8 mouse cellular contexts compared by ENCODE assay signal in the genomic region with DNA sequence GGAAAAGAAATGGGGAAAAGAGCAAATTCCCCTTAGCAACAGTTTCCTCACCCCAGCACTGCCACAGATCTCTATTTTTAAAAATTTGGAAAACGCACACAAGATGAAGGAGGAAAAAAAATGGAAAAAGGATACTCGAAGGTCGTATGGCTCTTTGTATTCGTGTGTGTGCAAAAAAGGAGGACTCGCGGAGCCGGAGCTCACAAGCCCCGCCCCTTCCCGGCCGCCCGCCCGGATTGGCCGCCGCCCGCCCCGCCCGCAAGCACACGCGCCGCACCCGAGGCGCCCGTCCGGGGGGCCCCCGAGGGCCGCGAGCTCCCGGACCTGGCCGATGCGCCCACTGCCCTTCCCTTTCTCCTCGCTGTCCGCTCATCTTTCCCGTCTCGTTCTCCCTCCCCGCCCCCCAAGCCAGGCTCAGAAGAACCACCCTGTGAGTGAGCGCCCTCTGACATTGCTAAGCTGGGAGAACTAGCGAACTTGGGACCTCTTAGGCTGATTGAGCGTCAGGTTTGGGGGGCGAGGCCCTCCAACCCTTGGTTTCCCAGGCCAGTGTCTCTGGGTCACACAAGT. TPM values are rescaled to one million over a fixed set of nuclear protein-coding genes. Genes with fewer than 3 reads are reported as not detected.
DNase-seq lines count a peak whose midpoint lies in the region; ATAC-seq lines count a peak whose summit lies in the region.

TSS of gene 4931414P19Rik (minus strand) at position 242 of the 570 bp plus-strand sequence.

- 0% methylated on average over 32 of the region's 39 CpGs for WGBS in forebrain, embryonic 16.5 days

- no peaks in the 10 kb centered on the region for H3K9me3 ChIP-seq in forebrain, embryonic 16.5 days (ENCODE audit: control insufficient read depth, low read length)

- H3K27me3 ChIP-seq in forebrain, embryonic 16.5 days (replicated peaks; ENCODE audit: control insufficient read depth, insufficient read depth, low read length), result no peaks in the 10 kb centered on the region

- DNase-seq in ES-CJ7 (ENCODE audit: low read depth, low spot score), result peak; percentile 53
- DNase-seq in cerebellum, adult 18-20 months, result peak; percentile 83 to 88
- DNase-seq in heart, postnatal 36 days, result peak; percentile 83
- peak; percentile 39 for DNase-seq in layer of hippocampus, adult 9-10 months (ENCODE audit: low spot score)
- peak; percentile 89 for DNase-seq in lung, postnatal 10 days
- peak; percentile 53 for DNase-seq in retina, adult 2 months (ENCODE audit: low read depth, low spot score)
- DNase-seq in thymus, postnatal 14 days, result peak; percentile 88

- peaks cover 14% of the 10 kb centered on the region for H3K4me1 ChIP-seq in forebrain, embryonic 16.5 days (replicated peaks; ENCODE audit: control insufficient read depth, insufficient read depth, low read length)

- no peaks in the 10 kb centered on the region for H3K36me3 ChIP-seq in forebrain, embryonic 16.5 days (ENCODE audit: control insufficient read depth, insufficient read depth)

- peak within 1 kb of the TSS; percentile 65 for H3K27ac ChIP-seq in forebrain, embryonic 16.5 days (ENCODE audit: low read length)

- intact Hi-C loops in heart, postnatal 36 days (cut with DNase I), result no loop called here

- H3K4me2 ChIP-seq in forebrain, embryonic 16.5 days (ENCODE audit: low read length), result peak within 1 kb of the TSS; percentile 62

- peak within 1 kb of the TSS; percentile 51 for H3K4me3 ChIP-seq in forebrain, embryonic 16.5 days (replicated peaks; ENCODE audit: low read length)

- peak; percentile 26 for ATAC-seq in forebrain, embryonic 16.5 days

- H3K9ac ChIP-seq in forebrain, embryonic 16.5 days (replicated peaks; ENCODE audit: low read depth, low read length), result peak within 1 kb of the TSS; percentile 60

RNA-seq across cellular contexts. Expression of gene 4931414P19Rik, which starts in this region (rescaled TPM):
- 6.9 and 8.3 TPM in 2 replicates for polyA plus RNA-seq in forebrain, embryonic 16.5 days (2015; fragmentation: Nextera tagmentation; extraction: Ambion mirVana)
- total RNA-seq in heart, postnatal 36 days (2021), result 1 to 10 TPM; 4.0 to 5.9 TPM

Comparison
In these comparisons a context has a peak if more than half of its experiments do, and no peak if none do; other contexts are left out.
1. Peak in every context shown above with its lines: DNase-seq, ATAC-seq, H3K4me3 ChIP-seq and H3K27ac ChIP-seq.
2. DNase-seq: peak in every context shown above with its lines; median percentile 89 in lung, postnatal 10 days; 88 in thymus, postnatal 14 days; 86 in cerebellum, adult 18-20 months; 83 in heart, postnatal 36 days; 53 in ES-CJ7; 53 in retina, adult 2 months; 39 in layer of hippocampus, adult 9-10 months.